Mouse (Mus musculus) bone marrow macrophage, adult 2 months (primary cell): ENCODE measurements around the gene Fam186a.

ENCODE experiments used
- CTCF ChIP-seq: IDR thresholded peaks from 2 replicates; pipeline ENCODE4 v1.5.1; 2012; ENCODE audit warnings: low read depth, mild to moderate bottlenecking, low read length, moderate library complexity
- POLR2A ChIP-seq: IDR thresholded peaks from 2 replicates; pipeline ENCODE4 v1.6.1; 2012; ENCODE audit warnings: mild to moderate bottlenecking, low read depth, low read length, borderline replicate concordance

DNA sequence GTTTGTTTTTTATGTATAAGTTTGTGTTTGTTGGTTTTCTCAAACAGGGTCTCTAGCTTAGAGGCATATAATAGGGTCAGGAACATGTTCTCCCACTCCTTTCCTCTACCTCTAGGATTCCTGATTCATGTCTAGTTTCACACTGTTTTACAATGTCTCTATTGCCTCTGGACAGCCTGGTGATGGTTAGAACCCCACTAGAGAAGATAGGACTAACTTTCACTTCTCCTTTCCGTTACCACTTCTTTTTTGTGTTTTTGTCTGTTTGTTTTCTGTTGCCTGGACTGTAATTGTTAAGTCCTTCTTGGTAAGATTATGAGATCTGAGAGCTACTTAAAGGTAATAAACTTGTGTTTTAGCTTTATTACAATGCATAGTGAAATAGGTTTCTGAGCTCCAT is 32.5 kb upstream of the Fam186a start:
- TF ChIP-seq CTCF (no peak), POLR2A (no peak)
